Mouse (Mus musculus) kidney, postnatal 14 days (tissue): ENCODE measurements around the gene Pparg.

Experiments
- DNase-seq: peaks from one replicate; pipeline ENCODE4 v3.0.0; 2022; ENCODE audit warnings: mixed read lengths

Gene Pparg

GRCm38 (mm10) chr6:115361606-115362462 lies 1.1 kb downstream of the Pparg start:
- DNase-seq: peak; percentile 27

- no peak for DNase-seq
Measured at GRCm38 (mm10) chr6:115366869-115367610, 6.3 kb downstream of the Pparg start.

GRCm38 (mm10) chr6:115374871-115375852 lies 14.4 kb downstream of the Pparg start:
- DNase-seq: no peak

GRCm38 (mm10) chr6:115380596-115380995 lies 19.8 kb downstream of the Pparg start:
- DNase-seq: no peak

- DNase-seq: peak; percentile 52
Measured at GRCm38 (mm10) chr6:115382712-115383111, 22.0 kb downstream of the Pparg start.

GRCm38 (mm10) chr6:115389945-115390540 lies 29.3 kb downstream of the Pparg start:
- no peak for DNase-seq

GRCm38 (mm10) chr6:115396911-115397310 lies 36.2 kb downstream of the Pparg start:
- DNase-seq: peak; percentile 37

GRCm38 (mm10) chr6:115404354-115404753 lies 43.6 kb downstream of the Pparg start:
- no peak for DNase-seq

GRCm38 (mm10) chr6:115411477-115411876 lies 50.7 kb downstream of the Pparg start:
- DNase-seq: no peak

- no peak for DNase-seq
Measured at GRCm38 (mm10) chr6:115418171-115418570, 57.4 kb downstream of the Pparg start.

GRCm38 (mm10) chr6:115418964-115419363 lies 58.2 kb downstream of the Pparg start:
- DNase-seq: no peak

GRCm38 (mm10) chr6:115420963-115421362 lies 60.2 kb downstream of the Pparg start:
- DNase-seq: peak; percentile 68

GRCm38 (mm10) chr6:115421665-115422064 lies 60.9 kb downstream of the Pparg start:
- no peak for DNase-seq

GRCm38 (mm10) chr6:115424433-115424832 lies 63.7 kb downstream of the Pparg start:
- DNase-seq: no peak

- DNase-seq: peak; percentile 1
Measured at GRCm38 (mm10) chr6:115432726-115433125, 72.0 kb downstream of the Pparg start.

GRCm38 (mm10) chr6:115434054-115434453 lies 73.3 kb downstream of the Pparg start:
- DNase-seq: no peak

GRCm38 (mm10) chr6:115434816-115435215 lies 74.1 kb downstream of the Pparg start:
- DNase-seq: no peak

- no peak for DNase-seq
Measured at GRCm38 (mm10) chr6:115440231-115441006, 79.7 kb downstream of the Pparg start.

GRCm38 (mm10) chr6:115452501-115452900 lies 91.8 kb downstream of the Pparg start:
- DNase-seq: no peak

- peak; percentile 84 for DNase-seq
Measured at GRCm38 (mm10) chr6:115462743-115463337, 102.1 kb downstream of the Pparg start.

- DNase-seq: no peak
Measured at GRCm38 (mm10) chr6:115463338-115463737, 102.6 kb downstream of the Pparg start.
